Mouse (Mus musculus) C2C12 (cell line): Measurements from ENCODE around the gene Stk32c.

Experiments
- CEBPB ChIP-seq: IDR thresholded peaks from one replicate; pipeline ENCODE4 v1.6.1; 2011; ENCODE audit warnings: low read depth, mild to moderate bottlenecking, control low read depth, moderate library complexity
- CTCF ChIP-seq: IDR thresholded peaks from one replicate; pipeline ENCODE4 v1.5.1; 2011; ENCODE audit not compliant: control insufficient read depth, insufficient read depth, insufficient read length
- FOSL1 ChIP-seq: IDR thresholded peaks from one replicate; pipeline ENCODE4 v1.8.0; 2011; ENCODE audit warnings: mild to moderate bottlenecking, low read length; ENCODE audit not compliant: poor library complexity, insufficient read depth, severe bottlenecking
- MAX ChIP-seq: IDR thresholded peaks from one replicate; pipeline ENCODE4 v1.6.1; 2011; ENCODE audit warnings: mild to moderate bottlenecking, control low read depth
- MYOD1 ChIP-seq: IDR thresholded peaks from one replicate; pipeline ENCODE4 v1.6.1; 2011; ENCODE audit warnings: low read depth; ENCODE audit not compliant: control insufficient read depth, insufficient read length
- MYOG ChIP-seq: IDR thresholded peaks from one replicate; pipeline ENCODE4 v1.6.1; 2011; ENCODE audit not compliant: control insufficient read depth, insufficient read length; ENCODE audit errors: extremely low read depth
- USF1 ChIP-seq: IDR thresholded peaks from one replicate; pipeline ENCODE4 v1.6.1; 2011; ENCODE audit warnings: low read depth, mild to moderate bottlenecking, control low read depth, moderate library complexity

DNA sequence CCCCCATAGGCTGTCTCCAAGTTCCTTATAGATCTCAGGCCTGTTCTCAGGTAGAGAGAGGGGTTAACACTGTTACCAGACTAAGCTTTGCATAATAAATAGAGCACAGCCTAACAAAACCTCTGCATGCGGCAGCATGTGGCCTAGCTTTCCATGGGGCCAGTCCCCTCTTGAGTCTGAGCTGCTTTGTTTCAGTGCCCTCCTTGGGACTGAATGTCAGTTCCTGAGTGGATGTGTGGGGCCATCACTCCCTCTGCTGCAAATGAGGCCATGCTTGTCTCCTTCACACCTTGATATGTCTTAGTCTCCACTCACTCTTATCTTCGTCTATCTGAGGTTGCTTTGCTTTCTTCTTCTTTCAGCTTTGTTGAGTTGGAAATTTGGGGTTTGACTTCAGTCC, 8.7 kb upstream of the Stk32c start:
- TF ChIP-seq CTCF = no peak
- TF ChIP-seq MYOG = no peak
- no peak for TF ChIP-seq MAX
- no peak for TF ChIP-seq USF1
- no peak for TF ChIP-seq CEBPB
- TF ChIP-seq MYOD1 = no peak
- no peak for TF ChIP-seq FOSL1
